Mouse (Mus musculus) heart, postnatal 0 days (tissue): Measurements from ENCODE around the gene Hexb.

Source experiments
- CTCF ChIP-seq: IDR thresholded peaks from 2 replicates; pipeline ENCODE4 v1.5.1; 2016; ENCODE audit warnings: antibody characterized with exemption, control low read depth, low read depth
- EP300 ChIP-seq: IDR thresholded peaks from 2 replicates; pipeline ENCODE4 v1.6.1; 2016; ENCODE audit warnings: antibody characterized with exemption, low read depth

GRCm38 (mm10) chr13:97208500-97209010 lies 10.4 kb upstream of the Hexb start:
- no peak for TF ChIP-seq CTCF
- no peak for TF ChIP-seq EP300
